Mouse (Mus musculus) olfactory bulb, adult 2 months (tissue): Measurements from ENCODE around the gene 5430419D17Rik.

Experiments used
- CTCF ChIP-seq: fragments of 200-500 bp; IDR thresholded peaks from 2 replicates; pipeline ENCODE4 v1.5.1; 2012; ENCODE audit warnings: low read depth, mild to moderate bottlenecking, low read length, moderate library complexity; ENCODE audit not compliant: insufficient read depth
- POLR2A ChIP-seq: fragments of 200-500 bp; IDR thresholded peaks from 2 replicates; pipeline ENCODE4 v1.6.1; 2012; ENCODE audit warnings: mild to moderate bottlenecking, low read depth, low read length, moderate library complexity; ENCODE audit not compliant: insufficient read depth

DNA sequence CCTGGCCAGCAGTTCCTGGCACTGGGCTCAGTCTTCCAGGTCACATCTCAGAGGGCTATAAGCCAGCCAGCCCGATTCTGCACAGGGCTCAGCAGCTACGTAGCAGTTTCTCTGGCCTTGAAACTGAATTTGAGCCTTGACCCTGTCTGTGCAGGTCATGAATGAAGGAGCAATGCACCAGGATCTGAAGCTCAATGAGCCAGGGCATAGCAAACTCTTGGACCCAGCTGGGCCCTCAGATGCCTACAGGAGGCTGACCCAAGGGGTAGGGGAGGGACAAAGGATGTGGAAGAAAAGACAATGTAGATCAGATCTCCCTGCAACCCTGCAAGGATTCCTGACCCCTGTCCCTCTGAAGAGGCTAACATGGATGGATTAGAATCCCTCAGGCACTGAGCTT is 148.0 kb downstream of the 5430419D17Rik start, which contains the start of gene Cuzd1:
- TF ChIP-seq CTCF (no peak), POLR2A (no peak)
